Mouse (Mus musculus) ES-Bruce4 (cell line): ENCODE measurements at regions not wholly inside any gene's neighbourhood (a gene's known extent, or its start where the extent isn't known, plus 50 kb on each side); places are given as distances from the start of the nearest gene placed in this dataset.

Experiments used
- H3K27ac ChIP-seq: 2 replicates; pipeline ENCODE4 v1.5.1; 2012; ENCODE audit warnings: low read length, inconsistent platforms; ENCODE audit not compliant: insufficient read depth
- H3K27me3 ChIP-seq: 2 replicates; pipeline ENCODE4 v1.6.1; 2012; ENCODE audit warnings: mild to moderate bottlenecking, low read length, inconsistent platforms; ENCODE audit not compliant: control insufficient read depth, poor library complexity, insufficient read depth, severe bottlenecking
- H3K36me3 ChIP-seq: 2 replicates; pipeline ENCODE4 v1.6.1; 2012; ENCODE audit warnings: inconsistent platforms, mild to moderate bottlenecking, low read length, moderate library complexity; ENCODE audit not compliant: control insufficient read depth, poor library complexity, insufficient read depth, severe bottlenecking
- H3K4me1 ChIP-seq: one replicate; pipeline ENCODE4 v1.8.1; 2011; ENCODE audit warnings: low read length; ENCODE audit not compliant: control insufficient read depth, insufficient read depth
- H3K4me3 ChIP-seq: 2 replicates; pipeline ENCODE4 v1.5.1; 2011; ENCODE audit warnings: low read depth, mild to moderate bottlenecking, low read length
- H3K9ac ChIP-seq: 2 replicates; pipeline ENCODE4 v1.6.1; 2012; ENCODE audit warnings: low read depth, mild to moderate bottlenecking, inconsistent platforms; ENCODE audit not compliant: poor library complexity, severe bottlenecking
- H3K9me3 ChIP-seq: replicated peaks from 2 replicates; pipeline ENCODE4 v1.6.1; 2012; ENCODE audit warnings: mild to moderate bottlenecking, low read length, inconsistent platforms; ENCODE audit not compliant: control insufficient read depth, poor library complexity, insufficient read depth, severe bottlenecking
- CTCF ChIP-seq: IDR thresholded peaks from one replicate; pipeline ENCODE4 v1.8.1; 2011; ENCODE audit warnings: low read depth, low read length
- EP300 ChIP-seq: IDR thresholded peaks from 2 replicates; pipeline ENCODE4 v1.6.1; 2011; ENCODE audit warnings: low read depth, low read length; ENCODE audit not compliant: insufficient read depth
- POLR2A ChIP-seq: IDR thresholded peaks from one replicate; pipeline ENCODE4 v1.8.1; 2011; ENCODE audit warnings: low read length; ENCODE audit not compliant: insufficient read depth

- H3K36me3 ChIP-seq = no peaks in the 10 kb centered on the region
Measured at GRCm38 (mm10) chr6:148531068-148531467, 86.9 kb upstream of the Tmtc1 start.

GRCm38 (mm10) chr6:148528611-148529010 lies 84.4 kb upstream of the Tmtc1 start:
- H3K9ac ChIP-seq = no peak overlapping the region
- no peak overlapping the region for H3K27ac ChIP-seq
- no peaks in the 10 kb centered on the region for H3K4me1 ChIP-seq
- TF ChIP-seq EP300 = no peak
- no peak for TF ChIP-seq CTCF
- no peak for TF ChIP-seq POLR2A
- H3K36me3 ChIP-seq = no peaks in the 10 kb centered on the region
- H3K9me3 ChIP-seq = no peaks in the 10 kb centered on the region
- H3K4me3 ChIP-seq = no peak overlapping the region
- H3K27me3 ChIP-seq = no peaks in the 10 kb centered on the region

More at GRCm38 (mm10) chr6:148531068-148531467, 86.9 kb upstream of the Tmtc1 start:
- Histone ChIP-seq H3K4me3 (no peak overlapping the region), H3K9ac (no peak overlapping the region), H3K27me3 (no peaks in the 10 kb centered on the region), H3K4me1 (no peaks in the 10 kb centered on the region), H3K27ac (no peak overlapping the region), H3K9me3 (no peaks in the 10 kb centered on the region)
- TF ChIP-seq EP300 (0 out of 2 replicates have a peak, but pooled peaks have one; percentile 21), POLR2A (no peak), CTCF (no peak)

GRCm38 (mm10) chr6:148522893-148523292 lies 78.7 kb upstream of the Tmtc1 start:
- Histone ChIP-seq H3K36me3 (no peaks in the 10 kb centered on the region), H3K9ac (no peak overlapping the region), H3K4me3 (no peak overlapping the region), H3K9me3 (no peaks in the 10 kb centered on the region), H3K4me1 (no peaks in the 10 kb centered on the region), H3K27me3 (no peaks in the 10 kb centered on the region), H3K27ac (no peak overlapping the region)
- TF ChIP-seq POLR2A (no peak), EP300 (no peak), CTCF (no peak)

GRCm38 (mm10) chr6:148517536-148518245 lies 73.5 kb upstream of the Tmtc1 start:
- no peaks in the 10 kb centered on the region for H3K36me3 ChIP-seq
- H3K9ac ChIP-seq = no peak overlapping the region
- no peaks in the 10 kb centered on the region for H3K9me3 ChIP-seq
- TF ChIP-seq EP300 (no peak), CTCF (no peak), POLR2A (no peak)
- H3K4me1 ChIP-seq = no peaks in the 10 kb centered on the region
- no peak overlapping the region for H3K27ac ChIP-seq
- no peaks in the 10 kb centered on the region for H3K27me3 ChIP-seq
- no peak overlapping the region for H3K4me3 ChIP-seq

- TF ChIP-seq CTCF = no peak
- no peak for TF ChIP-seq POLR2A
- no peak for TF ChIP-seq EP300
- no peak overlapping the region for H3K27ac ChIP-seq
- no peaks in the 10 kb centered on the region for H3K4me1 ChIP-seq
- H3K4me3 ChIP-seq = no peak overlapping the region
- no peaks in the 10 kb centered on the region for H3K36me3 ChIP-seq
- H3K9me3 ChIP-seq = no peaks in the 10 kb centered on the region
- H3K9ac ChIP-seq = no peak overlapping the region
- H3K27me3 ChIP-seq = no peaks in the 10 kb centered on the region
Measured at GRCm38 (mm10) chr6:148516654-148517053, 72.5 kb upstream of the Tmtc1 start.

- Histone ChIP-seq H3K27ac (no peak overlapping the region), H3K9ac (no peak overlapping the region), H3K27me3 (no peaks in the 10 kb centered on the region), H3K36me3 (no peaks in the 10 kb centered on the region), H3K9me3 (no peaks in the 10 kb centered on the region), H3K4me1 (no peaks in the 10 kb centered on the region), H3K4me3 (no peak overlapping the region)
- TF ChIP-seq CTCF (no peak), POLR2A (no peak)
Measured at GRCm38 (mm10) chr6:148515105-148515504, 70.9 kb upstream of the Tmtc1 start.
